Mouse (Mus musculus) c-Kit-positive CD71-negative TER-119-negative erythroid progenitor cells, embryonic 14.5 days (primary cell): ENCODE data around the gene Kpna3.

Experiments
- DNase-seq: peaks from one replicate; pipeline ENCODE4 v3.0.0-alpha.2; 2013; ENCODE audit warnings: low read depth

The Kpna3 gene

DNA sequence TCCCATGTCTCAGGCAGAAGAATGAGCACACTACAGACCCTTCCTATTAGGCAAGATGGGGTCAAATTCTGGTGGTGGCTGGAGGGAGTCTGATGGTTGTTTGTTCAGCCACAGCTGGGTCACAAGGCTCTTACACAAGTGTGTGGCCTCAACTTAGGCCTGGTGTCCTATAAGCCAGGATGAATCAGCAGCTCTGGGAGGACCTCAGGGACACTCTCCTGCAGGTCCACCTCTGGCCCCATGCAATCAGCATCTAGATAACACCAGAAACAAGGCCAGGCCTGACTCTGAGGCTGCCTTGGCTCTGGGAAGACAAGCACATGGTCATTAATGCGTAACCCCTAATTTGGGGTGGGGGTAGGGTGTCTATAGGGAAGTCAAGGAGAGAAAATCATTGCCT lies 118.9 kb downstream of the Kpna3 start:
- DNase-seq: no peak

GRCm38 (mm10) chr14:61316861-61317260 lies 122.8 kb downstream of the Kpna3 start:
- DNase-seq: peak; percentile 70
